Mouse (Mus musculus): ENCODE data around the gene Inhba.

- TF ChIP-seq USF1 (IDR thresholded peaks at IDR 0.05; ENCODE audit: low read depth, low read length) (no peak), POLR2A (IDR thresholded peaks at IDR 0.05; ENCODE audit: low read depth, low read length) (no peak), CTCF (conservative IDR thresholded peaks at IDR 0.05 in 1 of 2, IDR thresholded peaks at IDR 0.05 in 1 of 2; ENCODE audit: low read depth in 2 of 2, low read length in 2 of 2) (no peak), JUN (IDR thresholded peaks at IDR 0.05; ENCODE audit: insufficient read depth, low read depth, low read length) (no peak)
Measured at GRCm38 (mm10) chr13:16010586-16010985, 1.1 kb upstream of the Inhba start.

Measured in CH12.LX (cell line).